Mouse (Mus musculus) cerebellum, adult 9-10 months (tissue): ENCODE measurements around the gene Sebox.

ENCODE experiments used
- DNase-seq: peaks from one replicate; pipeline ENCODE4 v3.0.0; 2022

Sebox gene

GRCm38 (mm10) chr11:78536690-78537084, 33.4 kb downstream of the Sebox start:
- no peak for DNase-seq

- DNase-seq, result no peak
Measured at GRCm38 (mm10) chr11:78540358-78540757, 37.1 kb downstream of the Sebox start.

- no peak for DNase-seq
Measured at GRCm38 (mm10) chr11:78544449-78545111, 41.3 kb downstream of the Sebox start.

GRCm38 (mm10) chr11:78545181-78545580, 41.9 kb downstream of the Sebox start:
- DNase-seq, result no peak

GRCm38 (mm10) chr11:78547718-78548460, 44.6 kb downstream of the Sebox start:
- no peak for DNase-seq

GRCm38 (mm10) chr11:78549491-78549987, 46.3 kb downstream of the Sebox start:
- no peak for DNase-seq

- peak; percentile 97 for DNase-seq
Measured at GRCm38 (mm10) chr11:78550168-78551058, 47.2 kb downstream of the Sebox start, which contains the start of gene Tmem97. Tmem97 (minus strand) TSS chr11:78550777.

- no peak for DNase-seq
Measured at GRCm38 (mm10) chr11:78551059-78551398, 47.8 kb downstream of the Sebox start.
